Mouse (Mus musculus) thymus, postnatal 0 days (tissue): ENCODE results near the gene 2810021J22Rik. TPM values are rescaled to one million over a fixed set of nuclear protein-coding genes. Genes with fewer than 3 reads are reported as not detected.
"Not testable (repeated sequence)": the region's sequence is repeated elsewhere in the genome, so short reads cannot be mapped to it uniquely, and the experiment has no call there.

Experiments
- DNase-seq: peaks from one replicate; pipeline ENCODE4 v3.0.0-alpha.2; 2015; ENCODE audit warnings: low spot score
- polyA plus RNA-seq: library from polyadenylated mRNA; unstranded; fragments of >200 nt; fragmentation: Nextera tagmentation; extraction: Ambion mirVana; gene quantifications from 2 replicates; pipeline ENCODE4 v1.2.1, GENCODE M21; 2015

2810021J22Rik gene
- 7.7 and 9.0 TPM in 2 replicates for polyA plus RNA-seq

- DNase-seq, result peak; percentile 95
These were observed at the start of gene 2810021J22Rik for GRCm38 (mm10) chr11:58867039-58867953. Gene 2810021J22Rik, plus strand, starts transcription at chr11:58867216.

DNA sequence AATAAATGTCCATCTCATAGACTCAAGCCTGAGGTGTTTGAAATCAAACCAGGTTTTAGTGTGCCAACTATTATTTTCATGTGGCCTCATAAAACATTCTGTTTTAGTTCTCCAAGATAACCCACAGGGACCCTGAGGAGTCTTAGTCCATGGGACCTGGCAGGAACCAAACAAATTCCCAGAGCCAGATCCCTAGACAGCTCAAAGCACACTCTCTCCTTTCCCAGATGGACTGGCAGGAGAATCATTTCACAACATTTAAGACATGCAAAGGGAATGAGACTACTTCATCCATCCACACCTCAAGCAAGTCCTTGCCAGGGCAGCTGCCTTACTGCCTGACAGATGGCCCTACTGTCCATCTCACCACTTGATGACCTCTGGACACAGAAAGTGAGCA is 38.1 kb upstream of the 2810021J22Rik start, which contains the start of gene Olfr312:
Olfr312 (plus strand) TSS at position 301 of the 400 bp plus-strand sequence.
- DNase-seq, result not testable (repeated sequence)

DNA sequence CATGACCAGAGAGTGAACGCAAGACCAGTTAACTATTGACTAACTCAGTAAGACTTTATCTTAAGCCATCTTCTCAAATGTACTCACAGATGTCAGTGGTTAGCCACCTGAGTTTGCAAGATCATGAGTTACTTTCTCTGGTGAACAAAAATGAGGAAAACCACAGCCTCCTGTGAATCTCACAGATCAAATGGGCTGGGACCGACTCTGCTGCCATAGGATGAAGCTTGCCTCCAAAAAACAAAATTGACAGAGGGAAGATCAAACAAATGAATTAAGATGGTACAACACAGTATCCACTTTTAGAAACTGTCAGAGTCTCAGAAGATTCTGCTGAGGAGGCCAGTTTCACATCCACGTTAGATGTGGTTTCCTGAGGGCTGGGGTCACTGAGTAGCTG is 37.3 kb upstream of the 2810021J22Rik start:
- peak; percentile 81 for DNase-seq

GRCm38 (mm10) chr11:58832541-58832940 is 34.5 kb upstream of the 2810021J22Rik start:
- peak; percentile 84 for DNase-seq

GRCm38 (mm10) chr11:58838951-58839350 is 28.1 kb upstream of the 2810021J22Rik start, which contains the start of gene Olfr311:
Gene Olfr311, plus strand, starts transcription at chr11:58839251.
- DNase-seq, result not testable (repeated sequence)

DNA sequence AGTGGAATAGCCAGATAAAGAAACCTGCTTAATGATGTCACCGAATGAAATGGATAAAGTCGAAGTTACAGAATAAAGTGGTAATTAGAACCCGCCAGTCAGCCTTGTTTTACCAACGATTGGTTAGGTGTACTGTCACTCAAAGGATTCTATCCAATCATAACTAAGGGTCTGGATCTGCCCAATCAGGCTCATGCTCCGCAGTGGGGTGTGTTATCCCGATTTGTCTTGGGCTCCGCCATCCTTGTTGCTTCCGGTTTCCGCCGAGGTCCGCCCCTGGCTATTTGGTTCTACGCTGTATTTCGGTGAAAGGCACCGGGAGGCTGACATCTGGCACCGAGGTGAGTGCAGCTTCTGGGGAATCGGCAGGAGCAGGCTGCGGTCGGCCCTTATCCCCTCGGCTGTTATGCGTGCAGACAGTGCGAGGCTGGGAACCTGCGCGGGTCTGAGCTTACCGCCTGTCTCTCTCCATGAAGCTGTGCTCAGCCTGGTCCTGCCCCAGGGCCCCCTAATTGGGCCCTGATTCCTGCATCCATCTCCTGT is 20.0 kb upstream of the 2810021J22Rik start, which contains the start of gene Gm12258:
Gm12258 (plus strand) TSS at position 240 of the 543 bp plus-strand sequence.
- peak; percentile 97 for DNase-seq

GRCm38 (mm10) chr11:58847636-58848035 is 19.4 kb upstream of the 2810021J22Rik start:
- peak; percentile 68 for DNase-seq

DNA sequence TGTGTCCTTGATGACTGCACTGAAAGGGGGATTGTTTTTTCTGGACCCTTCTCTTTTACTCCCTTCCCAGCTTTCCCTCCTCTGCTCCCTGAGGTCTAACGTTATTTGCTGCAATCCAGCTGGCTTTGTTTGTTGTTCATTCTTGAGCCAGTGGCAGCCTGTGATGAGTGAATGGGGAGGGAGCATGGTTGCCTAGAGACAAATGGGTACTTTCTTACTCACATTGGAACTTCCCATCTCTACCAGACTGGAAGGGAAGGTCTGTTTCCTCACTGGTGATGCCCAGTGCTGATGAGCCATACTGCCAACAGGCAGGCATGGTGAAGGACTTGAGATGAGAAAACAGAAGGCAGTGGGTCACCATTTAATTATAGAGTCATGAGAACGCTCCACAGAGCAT is 17.3 kb upstream of the 2810021J22Rik start:
- no peak for DNase-seq

GRCm38 (mm10) chr11:58860744-58861143 is 6.3 kb upstream of the 2810021J22Rik start:
- DNase-seq, result no peak

GRCm38 (mm10) chr11:58867954-58868330 is 926 bp downstream of the 2810021J22Rik start:
- DNase-seq, result no peak

DNA sequence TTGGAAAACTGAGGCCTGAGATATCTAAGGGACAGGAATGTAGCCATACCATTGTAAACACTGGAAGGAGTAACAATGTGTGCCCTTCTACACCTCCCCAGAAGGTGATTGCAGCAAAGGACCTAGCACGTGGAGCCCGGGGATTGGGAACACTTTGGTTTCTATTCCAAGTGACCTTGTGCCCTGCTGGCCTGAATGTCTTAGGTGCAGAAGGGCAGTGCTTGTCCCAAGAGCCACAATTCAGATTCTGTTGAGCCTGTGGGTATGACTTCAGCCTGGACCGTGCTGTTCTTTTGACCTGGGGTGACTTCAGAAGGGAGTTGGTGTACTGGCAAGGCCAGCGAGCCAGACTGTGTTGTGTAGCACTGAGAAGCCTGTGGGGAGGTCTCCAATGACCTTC is 3.9 kb downstream of the 2810021J22Rik start:
- DNase-seq, result no peak

DNA sequence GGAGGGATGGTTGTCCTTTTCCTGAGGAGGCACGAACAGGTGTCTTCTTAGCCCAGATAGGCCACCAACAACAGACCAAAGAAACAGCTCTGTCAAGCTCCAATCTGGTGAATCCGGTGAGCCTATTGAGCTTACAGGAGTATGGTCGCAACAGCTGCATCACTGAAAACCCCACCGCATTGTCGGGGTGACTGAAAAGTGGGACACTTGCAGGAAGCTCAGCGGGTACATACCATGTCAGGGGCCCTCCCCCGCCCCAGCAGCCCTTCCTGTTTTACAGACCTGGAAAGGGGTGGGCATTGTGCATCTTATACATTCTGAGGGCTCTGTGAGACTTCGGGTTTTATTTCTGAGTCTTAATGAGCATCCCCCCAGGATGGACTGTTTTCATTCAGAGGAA is 16.7 kb downstream of the 2810021J22Rik start:
- peak; percentile 92 for DNase-seq

- no peak for DNase-seq
These were observed 23.5 kb downstream of the 2810021J22Rik start for GRCm38 (mm10) chr11:58890511-58890910.

DNA sequence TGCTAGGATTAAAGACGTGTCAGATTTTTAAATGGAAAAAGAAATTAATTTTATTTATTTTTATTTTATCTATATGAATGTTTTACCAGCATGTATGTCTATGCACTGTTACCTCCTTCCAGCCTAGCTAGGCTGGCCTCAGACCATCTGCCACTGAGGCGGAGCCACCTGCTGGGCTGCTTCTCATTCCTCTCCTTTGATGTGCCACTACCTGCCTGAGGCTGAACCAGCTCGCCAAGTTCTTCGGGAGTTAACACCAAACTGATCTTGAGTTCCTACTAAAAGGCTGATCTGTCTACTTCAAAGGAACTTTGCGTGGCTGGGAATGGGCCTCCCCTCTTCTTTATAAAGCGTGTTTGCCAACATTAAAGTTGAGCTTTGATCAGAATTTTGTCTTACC is 27.4 kb downstream of the 2810021J22Rik start:
- DNase-seq, result peak; percentile 49

DNA sequence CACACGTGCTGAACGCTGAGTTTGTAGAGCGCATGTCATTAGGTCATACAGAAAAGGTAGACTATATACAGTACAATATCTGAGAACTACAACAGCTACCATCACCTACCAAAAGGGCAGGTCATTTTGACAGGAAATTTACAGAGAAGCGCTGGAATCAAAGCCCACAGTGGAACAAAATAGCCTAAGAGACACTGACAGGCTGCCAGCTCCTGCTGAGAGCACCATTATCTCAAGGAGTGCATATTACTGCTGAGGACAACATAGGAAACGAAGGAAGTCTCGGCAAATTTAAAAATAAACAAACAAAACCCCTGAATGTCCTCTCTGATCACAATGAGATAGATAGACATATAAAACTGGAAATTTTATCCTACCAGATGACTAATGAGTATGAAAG is 30.5 kb downstream of the 2810021J22Rik start:
- no peak for DNase-seq

GRCm38 (mm10) chr11:58901080-58901479 is 34.1 kb downstream of the 2810021J22Rik start:
- DNase-seq, result no peak

DNA sequence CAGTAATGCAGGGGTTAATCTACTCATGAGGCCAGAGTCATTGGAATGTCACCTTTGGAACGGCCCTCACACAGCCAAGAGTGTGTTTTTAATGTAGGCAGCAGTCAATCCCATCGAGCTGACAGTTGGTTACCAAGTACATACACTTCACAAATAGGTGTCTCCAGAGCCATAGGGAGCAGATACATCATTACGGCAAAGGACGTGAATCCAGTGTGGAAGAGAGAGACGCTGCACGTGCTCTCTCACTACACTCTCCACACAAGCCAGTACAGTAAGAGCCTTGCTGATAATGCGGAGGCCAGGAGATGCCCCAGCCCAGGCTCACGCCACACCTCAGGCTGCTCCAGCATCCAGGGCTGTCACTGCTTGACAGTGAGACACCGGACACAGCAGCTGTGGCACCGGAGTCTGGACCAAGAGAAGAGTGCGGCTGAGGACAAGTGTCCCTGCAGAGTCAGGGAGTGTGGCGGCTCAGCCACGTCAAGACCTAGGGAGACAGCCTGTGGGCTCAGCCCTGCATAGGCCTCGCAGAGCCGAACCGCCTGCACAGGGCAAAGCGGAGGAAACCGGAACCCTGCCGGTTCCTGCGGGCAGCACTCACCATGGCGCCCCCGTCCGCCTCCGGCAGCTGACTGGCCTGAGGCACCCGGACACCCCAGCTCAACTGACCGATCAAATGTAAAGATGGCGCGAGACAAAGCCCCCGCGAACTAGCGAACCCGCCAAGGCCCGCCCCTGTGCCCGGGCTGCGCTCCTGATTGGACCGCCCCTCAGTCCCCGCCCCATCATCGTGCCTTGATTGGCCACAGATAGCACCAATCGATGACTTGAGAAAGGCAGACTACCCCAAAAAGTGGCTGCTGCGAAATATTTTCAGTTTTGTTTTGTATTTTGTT is 36.7 kb downstream of the 2810021J22Rik start, which contains the start of gene Zfp39:
Zfp39 (minus strand) TSS at position 715 of the 899 bp plus-strand sequence.
- peak; percentile 95 for DNase-seq

DNA sequence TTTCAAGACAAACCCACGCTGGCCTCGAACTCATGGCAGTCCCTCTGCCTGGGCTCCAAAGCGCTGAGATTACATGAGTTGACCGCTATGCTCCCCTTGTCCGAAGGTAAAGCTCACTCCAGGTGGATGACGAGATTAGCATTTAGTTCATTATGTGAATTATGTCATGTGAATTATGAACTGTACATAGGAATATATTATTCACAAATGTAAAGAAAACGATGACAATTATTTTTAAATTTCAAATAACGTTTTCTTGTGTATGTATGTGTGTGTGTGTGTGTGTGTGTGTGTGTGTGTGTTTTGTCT is 37.3 kb downstream of the 2810021J22Rik start:
- no peak for DNase-seq

GRCm38 (mm10) chr11:58904838-58905237 is 37.8 kb downstream of the 2810021J22Rik start:
- peak; percentile 47 for DNase-seq

DNA sequence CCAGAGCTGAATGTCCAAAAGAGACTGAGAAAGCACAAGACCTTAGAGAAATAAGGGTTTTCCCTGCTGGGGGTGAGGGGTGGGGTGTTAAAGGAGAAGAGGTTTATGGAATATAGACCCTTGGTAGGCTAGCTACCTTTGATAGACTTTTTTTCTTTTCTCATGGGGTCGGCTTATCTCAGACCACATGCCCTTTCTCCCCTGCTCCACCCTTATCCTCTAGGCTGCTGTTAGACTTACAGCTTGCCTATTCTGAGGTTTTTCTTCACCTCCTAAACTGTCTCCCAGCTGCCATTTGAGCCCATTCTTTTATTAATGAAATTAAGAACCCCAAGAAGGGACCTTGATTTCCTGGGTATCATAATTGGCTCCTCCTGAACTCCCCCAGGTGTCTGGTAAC is 46.8 kb downstream of the 2810021J22Rik start:
- no peak for DNase-seq

DNA sequence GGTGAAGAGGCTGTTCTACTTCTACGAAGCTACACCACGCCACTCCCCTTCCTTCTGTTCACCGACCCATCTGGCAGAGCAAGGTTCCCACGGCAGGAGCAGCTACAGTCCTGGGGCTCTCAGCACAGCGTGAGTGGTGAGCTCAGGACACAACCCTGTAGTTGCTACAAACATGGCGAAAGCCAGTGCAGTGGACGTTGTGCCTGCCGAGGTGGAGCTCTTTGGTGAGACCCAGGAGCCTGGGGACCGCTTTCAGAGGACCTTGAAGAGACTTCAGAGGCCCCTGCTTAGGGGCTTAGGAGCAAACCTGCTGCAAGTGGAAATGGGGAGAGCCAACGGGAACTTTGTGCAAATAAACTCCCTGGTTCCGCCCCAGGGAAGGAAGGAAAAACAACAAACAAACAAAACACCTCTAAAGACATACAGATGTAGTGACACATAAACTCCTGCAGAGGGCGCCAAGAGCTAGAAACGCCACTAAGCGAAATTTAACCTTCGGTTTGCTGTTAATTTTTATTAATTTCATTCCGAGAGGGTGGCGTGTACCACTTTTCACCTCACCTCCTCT is 47.5 kb downstream of the 2810021J22Rik start:
- peak; percentile 60 for DNase-seq
